Mouse (Mus musculus) central nervous system, embryonic 14 days (tissue): Measurements from ENCODE around the gene Nxph4. TPM values are rescaled to one million over a fixed set of nuclear protein-coding genes. Genes with fewer than 3 reads are reported as not detected.

Experiments used
- polyA plus RNA-seq: library from polyadenylated mRNA; depleted of rRNA; stranded (reverse); fragments of >200 nt; gene quantifications from 2 replicates; pipeline ENCODE4 v1.2.3, GENCODE M21; 2012; rRNA removed

Nxph4 gene
- 26.9 and 35.5 TPM in 2 replicates for polyA plus RNA-seq

GRCm38 (mm10) chr10:127534036-127534928 is at the start of gene Nxph4:
TSS of gene Nxph4 (minus strand) at chr10:127534559.

GRCm38 (mm10) chr10:127522088-127522581 is 12.2 kb downstream of the Nxph4 start, which contains the start of gene Shmt2:
TSS of gene Shmt2 (minus strand) at chr10:127522444.

GRCm38 (mm10) chr10:127514764-127515163 is 19.6 kb downstream of the Nxph4 start, which contains the start of gene Ndufa4l2:
TSS of gene Ndufa4l2 (plus strand) at chr10:127514967.

GRCm38 (mm10) chr10:127500894-127501893 is 33.2 kb downstream of the Nxph4 start, which contains the start of gene Stac3:
TSS of gene Stac3 (plus strand) at chr10:127501686.

Other genes starting within 250 kb of the Nxph4 start
- gene Mbd6, start 245.5 kb downstream of the Nxph4 start, polyA plus RNA-seq = 49.6 and 66.7 TPM in 2 replicates
- 89.7 and 94.2 TPM in 2 replicates for gene Mars, start 222.8 kb downstream of the Nxph4 start, polyA plus RNA-seq
- gene Arhgap9, start 212.6 kb downstream of the Nxph4 start, polyA plus RNA-seq = 1.2 and 1.3 TPM in 2 replicates
- 9.4 and 26.2 TPM in 2 replicates for gene Gli1, start 192.6 kb downstream of the Nxph4 start, polyA plus RNA-seq
- not detected in 2 replicates for gene Inhbe, start 180.1 kb downstream of the Nxph4 start, polyA plus RNA-seq
- not detected in 2 replicates for gene Inhbc, start 164.1 kb downstream of the Nxph4 start, polyA plus RNA-seq
- gene R3hdm2, start 154.2 kb downstream of the Nxph4 start, polyA plus RNA-seq = 62.5 and 71.6 TPM in 2 replicates
- gene Stac3, start 32.9 kb downstream of the Nxph4 start, polyA plus RNA-seq = 9.7 and 15.0 TPM in 2 replicates
- gene Ndufa4l2, start 19.6 kb downstream of the Nxph4 start, polyA plus RNA-seq = 10.8 and 13.2 TPM in 2 replicates
- gene Shmt2, start 12.1 kb downstream of the Nxph4 start, polyA plus RNA-seq = 91.9 and 95.9 TPM in 2 replicates
- 163 and 211 TPM in 2 replicates for gene Lrp1, start 86.6 kb upstream of the Nxph4 start, polyA plus RNA-seq
- 8.3 and 11.7 TPM in 2 replicates for gene Stat6, start 108.4 kb upstream of the Nxph4 start, polyA plus RNA-seq
- 8.7 and 9.0 TPM in 2 replicates for gene Nemp1, start 132.3 kb upstream of the Nxph4 start, polyA plus RNA-seq
- 9.8 and 18.1 TPM in 2 replicates for gene Nab2, start 134.0 kb upstream of the Nxph4 start, polyA plus RNA-seq
- gene Myo1a, start 170.6 kb upstream of the Nxph4 start, polyA plus RNA-seq = 2.8 and 3.1 TPM in 2 replicates
- gene Tac2, start 189.9 kb upstream of the Nxph4 start, polyA plus RNA-seq = 0.44 and 1.0 TPM in 2 replicates
- 14.6 and 15.2 TPM in 2 replicates for gene Zbtb39, start 205.0 kb upstream of the Nxph4 start, polyA plus RNA-seq
- 0.76 and 1.2 TPM in 2 replicates for gene Gpr182, start 217.2 kb upstream of the Nxph4 start, polyA plus RNA-seq
- gene Rdh1, start 225.2 kb upstream of the Nxph4 start, polyA plus RNA-seq = 0.05 and 0.12 TPM in 2 replicates
- gene Rdh16f1, start 225.2 kb upstream of the Nxph4 start, polyA plus RNA-seq = 0.30 TPM in 1 of 2 replicates, not detected in the other
- 0.34 TPM in 1 of 2 replicates, not detected in the other for gene Rdh9, start 241.8 kb upstream of the Nxph4 start, polyA plus RNA-seq